Mouse (Mus musculus): ENCODE data around the gene Itgal. TPM values are rescaled to one million over a fixed set of nuclear protein-coding genes. Genes with fewer than 3 reads are reported as not detected.

Gene Itgal
- 1.3 TPM for polyA plus RNA-seq (2014; fragmentation: Illumina TruSeq; extraction: RNeasy Lipid Tissue Mini Kit (QIAGEN cat#74804); ENCODE audit: low replicate concordance)

DNA sequence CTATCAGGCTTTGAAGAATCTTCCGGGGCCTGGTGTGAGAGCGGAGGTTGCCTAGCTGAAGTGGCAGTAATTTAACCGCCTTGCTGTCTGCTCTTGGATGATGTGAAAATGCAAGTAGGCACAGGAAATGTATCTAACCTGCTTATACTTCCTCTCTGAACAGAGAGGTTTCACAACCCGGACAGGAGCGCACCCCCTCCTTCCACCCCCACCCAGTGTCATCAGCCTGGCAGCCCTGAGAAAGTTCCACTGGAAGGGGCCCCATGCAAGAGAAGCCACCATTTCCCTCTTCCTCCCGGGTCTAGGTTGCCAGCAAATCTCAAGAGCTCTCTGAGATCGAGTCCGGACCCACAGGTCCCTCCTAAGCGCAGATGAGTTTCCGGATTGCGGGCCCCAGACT, at the start of gene Itgal:
Gene Itgal (plus strand): TSS at position 163 of the 400 bp plus-strand sequence.

DNA sequence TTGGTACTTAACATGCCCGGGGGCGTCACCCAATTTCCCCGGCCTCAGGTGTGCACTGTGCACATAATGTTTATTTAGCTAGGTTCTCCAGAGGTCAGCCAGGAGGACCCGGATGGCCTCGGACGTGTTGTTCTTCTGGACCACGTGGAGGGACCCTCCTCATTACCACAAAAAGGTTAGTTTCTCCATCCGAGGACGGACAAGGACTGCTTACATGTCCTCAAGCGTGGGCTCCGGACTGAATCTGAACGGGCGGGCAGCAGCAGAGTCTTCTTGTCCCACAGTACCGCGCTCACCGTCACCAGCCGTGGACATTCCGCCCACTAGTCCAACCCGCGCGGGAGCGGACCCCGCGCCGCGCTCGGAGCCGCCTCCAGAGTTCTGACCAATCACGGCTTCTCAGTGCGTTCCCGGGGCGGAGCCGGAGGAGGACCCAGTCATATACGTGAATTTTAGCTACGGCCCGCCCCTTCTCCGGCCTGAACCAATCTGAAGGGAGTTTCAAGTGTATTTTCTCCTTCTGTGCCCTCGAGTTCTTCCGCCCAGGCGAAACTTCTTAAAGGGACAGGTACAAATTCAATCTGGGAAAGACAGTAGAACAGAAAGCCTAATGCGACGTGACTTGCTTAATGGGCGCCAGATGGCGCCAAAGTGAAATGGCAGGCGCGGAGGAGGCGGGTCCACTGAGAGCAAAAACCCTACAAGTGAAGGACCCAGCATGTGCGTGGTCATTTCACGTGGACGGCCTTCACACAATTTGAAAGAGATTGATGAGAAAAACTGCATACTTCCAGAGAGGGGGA, 35.5 kb upstream of the Itgal start, which contains the start of gene Dctpp1:
Gene Dctpp1 (minus strand): TSS at position 401 of the 803 bp plus-strand sequence.

GRCm38 (mm10) chr7:127273925-127274789, 21.9 kb upstream of the Itgal start, which contains the start of gene Sephs2:
TSS of gene Sephs2 (minus strand) at chr7:127274055.

GRCm38 (mm10) chr7:127345512-127346325, 49.7 kb downstream of the Itgal start, which contains the start of gene Zfp768:
TSS of gene Zfp768 (minus strand) at chr7:127345589.

GRCm38 (mm10) chr7:127375271-127376245, 79.5 kb downstream of the Itgal start, which contains the start of gene Zfp747:
TSS of gene Zfp747 (minus strand) at chr7:127376050.

Other genes with a start within 250 kb of the Itgal start
- 380 TPM for gene Zg16, start 208.9 kb upstream of the Itgal start, polyA plus RNA-seq (2014; fragmentation: Illumina TruSeq; extraction: RNeasy Lipid Tissue Mini Kit (QIAGEN cat#74804); ENCODE audit: low replicate concordance)
- 1.6 TPM for gene AI467606, start 204.9 kb upstream of the Itgal start, polyA plus RNA-seq (2014; fragmentation: Illumina TruSeq; extraction: RNeasy Lipid Tissue Mini Kit (QIAGEN cat#74804); ENCODE audit: low replicate concordance)
- 0.48 TPM for gene Qprt, start 174.0 kb upstream of the Itgal start, polyA plus RNA-seq (2014; fragmentation: Illumina TruSeq; extraction: RNeasy Lipid Tissue Mini Kit (QIAGEN cat#74804); ENCODE audit: low replicate concordance)
- 0.89 TPM for gene Spn, start 158.4 kb upstream of the Itgal start, polyA plus RNA-seq (2014; fragmentation: Illumina TruSeq; extraction: RNeasy Lipid Tissue Mini Kit (QIAGEN cat#74804); ENCODE audit: low replicate concordance)
- gene Cd2bp2, start 100.2 kb upstream of the Itgal start, polyA plus RNA-seq (2014; fragmentation: Illumina TruSeq; extraction: RNeasy Lipid Tissue Mini Kit (QIAGEN cat#74804); ENCODE audit: low replicate concordance) = 9.1 TPM
- gene Tbc1d10b, start 87.8 kb upstream of the Itgal start, polyA plus RNA-seq (2014; fragmentation: Illumina TruSeq; extraction: RNeasy Lipid Tissue Mini Kit (QIAGEN cat#74804); ENCODE audit: low replicate concordance) = 3.0 TPM
- not detected for gene Mylpf, start 87.4 kb upstream of the Itgal start, polyA plus RNA-seq (2014; fragmentation: Illumina TruSeq; extraction: RNeasy Lipid Tissue Mini Kit (QIAGEN cat#74804); ENCODE audit: low replicate concordance)
- gene Zfp553, start 63.2 kb upstream of the Itgal start, polyA plus RNA-seq (2014; fragmentation: Illumina TruSeq; extraction: RNeasy Lipid Tissue Mini Kit (QIAGEN cat#74804); ENCODE audit: low replicate concordance) = 0.63 TPM
- gene Sept1, start 63.1 kb upstream of the Itgal start, polyA plus RNA-seq (2014; fragmentation: Illumina TruSeq; extraction: RNeasy Lipid Tissue Mini Kit (QIAGEN cat#74804); ENCODE audit: low replicate concordance) = 1.5 TPM
- not detected for gene Zfp771, start 52.0 kb upstream of the Itgal start, polyA plus RNA-seq (2014; fragmentation: Illumina TruSeq; extraction: RNeasy Lipid Tissue Mini Kit (QIAGEN cat#74804); ENCODE audit: low replicate concordance)
- gene Dctpp1, start 35.6 kb upstream of the Itgal start, polyA plus RNA-seq (2014; fragmentation: Illumina TruSeq; extraction: RNeasy Lipid Tissue Mini Kit (QIAGEN cat#74804); ENCODE audit: low replicate concordance) = 0.78 TPM
- 171 TPM for gene Sephs2, start 22.2 kb upstream of the Itgal start, polyA plus RNA-seq (2014; fragmentation: Illumina TruSeq; extraction: RNeasy Lipid Tissue Mini Kit (QIAGEN cat#74804); ENCODE audit: low replicate concordance)
- 2.2 TPM for gene Zfp768, start 49.3 kb downstream of the Itgal start, polyA plus RNA-seq (2014; fragmentation: Illumina TruSeq; extraction: RNeasy Lipid Tissue Mini Kit (QIAGEN cat#74804); ENCODE audit: low replicate concordance)
- gene Zfp747, start 79.8 kb downstream of the Itgal start, polyA plus RNA-seq (2014; fragmentation: Illumina TruSeq; extraction: RNeasy Lipid Tissue Mini Kit (QIAGEN cat#74804); ENCODE audit: low replicate concordance) = 5.3 TPM
- 2.9 TPM for gene 9130019O22Rik, start 90.9 kb downstream of the Itgal start, polyA plus RNA-seq (2014; fragmentation: Illumina TruSeq; extraction: RNeasy Lipid Tissue Mini Kit (QIAGEN cat#74804); ENCODE audit: low replicate concordance)
- 1.2 TPM for gene E430018J23Rik, start 97.4 kb downstream of the Itgal start, polyA plus RNA-seq (2014; fragmentation: Illumina TruSeq; extraction: RNeasy Lipid Tissue Mini Kit (QIAGEN cat#74804); ENCODE audit: low replicate concordance)
- 3.5 TPM for gene Zfp764, start 110.6 kb downstream of the Itgal start, polyA plus RNA-seq (2014; fragmentation: Illumina TruSeq; extraction: RNeasy Lipid Tissue Mini Kit (QIAGEN cat#74804); ENCODE audit: low replicate concordance)
- gene Zfp688, start 125.8 kb downstream of the Itgal start, polyA plus RNA-seq (2014; fragmentation: Illumina TruSeq; extraction: RNeasy Lipid Tissue Mini Kit (QIAGEN cat#74804); ENCODE audit: low replicate concordance) = 2.5 TPM
- 0.97 TPM for gene Zfp689, start 152.9 kb downstream of the Itgal start, polyA plus RNA-seq (2014; fragmentation: Illumina TruSeq; extraction: RNeasy Lipid Tissue Mini Kit (QIAGEN cat#74804); ENCODE audit: low replicate concordance)
- gene Prr14, start 163.4 kb downstream of the Itgal start, polyA plus RNA-seq (2014; fragmentation: Illumina TruSeq; extraction: RNeasy Lipid Tissue Mini Kit (QIAGEN cat#74804); ENCODE audit: low replicate concordance) = 29.5 TPM
- gene Fbrs, start 182.9 kb downstream of the Itgal start, polyA plus RNA-seq (2014; fragmentation: Illumina TruSeq; extraction: RNeasy Lipid Tissue Mini Kit (QIAGEN cat#74804); ENCODE audit: low replicate concordance) = 5.9 TPM
- 4.5 TPM for gene Srcap, start 215.7 kb downstream of the Itgal start, polyA plus RNA-seq (2014; fragmentation: Illumina TruSeq; extraction: RNeasy Lipid Tissue Mini Kit (QIAGEN cat#74804); ENCODE audit: low replicate concordance)
- gene Gm42715, start 223.3 kb downstream of the Itgal start, polyA plus RNA-seq (2014; fragmentation: Illumina TruSeq; extraction: RNeasy Lipid Tissue Mini Kit (QIAGEN cat#74804); ENCODE audit: low replicate concordance) = 5.1 TPM